Mouse (Mus musculus) stomach, postnatal 0 days (tissue): Measurements from ENCODE around the gene Atp6v0a1. TPM values are rescaled to one million over a fixed set of nuclear protein-coding genes. Genes with fewer than 3 reads are reported as not detected.
A peak's percentile ranks its signal among the peaks of the same experiment; 100 is the strongest.

Source experiments
- ATAC-seq: fragments of 200-750 bp; cut with Nextera tagmentation; 2 replicates; pipeline ENCODE4 v1.8.0; 2017; ENCODE audit not compliant: low FRiP score, low TSS enrichment
- DNase-seq: peaks from one replicate; pipeline ENCODE4 v3.0.0-alpha.2; 2016; ENCODE audit warnings: low spot score
- H3K27ac ChIP-seq: fragments of 300-500 bp; sonication (generic); replicated peaks from 2 replicates; pipeline ENCODE4 v1.5.1; 2014; ENCODE audit warnings: mild to moderate bottlenecking, control low read depth
- H3K27me3 ChIP-seq: fragments of 300-500 bp; sonication (generic); 2 replicates; pipeline ENCODE4 v1.6.1; 2014; ENCODE audit warnings: low read length; ENCODE audit not compliant: control insufficient read depth, insufficient read depth
- H3K36me3 ChIP-seq: fragments of 300-500 bp; sonication (generic); 2 replicates; pipeline ENCODE4 v1.6.1; 2014; ENCODE audit warnings: low read length, mixed read lengths; ENCODE audit not compliant: control insufficient read depth, insufficient read depth
- H3K4me1 ChIP-seq: fragments of 300-500 bp; sonication (generic); replicated peaks from 2 replicates; pipeline ENCODE4 v1.6.1; 2014; ENCODE audit warnings: antibody characterized with exemption; ENCODE audit not compliant: control insufficient read depth, insufficient read depth
- H3K4me2 ChIP-seq: fragments of 300-500 bp; sonication (generic); replicated peaks from 2 replicates; pipeline ENCODE4 v1.6.1; 2014; ENCODE audit warnings: low read depth, mild to moderate bottlenecking, control low read depth, moderate library complexity
- H3K4me3 ChIP-seq: fragments of 300-500 bp; sonication (generic); 2 replicates; pipeline ENCODE4 v1.5.1; 2014; ENCODE audit warnings: low read depth, low read length, control low read depth
- H3K9ac ChIP-seq: fragments of 300-500 bp; sonication (generic); 2 replicates; pipeline ENCODE4 v1.6.1; 2014; ENCODE audit warnings: mild to moderate bottlenecking, low read length, control low read depth, mixed read lengths
- H3K9me3 ChIP-seq: fragments of 300-500 bp; sonication (generic); 2 replicates; pipeline ENCODE4 v1.6.1; 2016; ENCODE audit warnings: low read length; ENCODE audit not compliant: control insufficient read depth
- CTCF ChIP-seq: IDR thresholded peaks from 2 replicates; pipeline ENCODE4 v1.5.1; 2016; ENCODE audit warnings: antibody characterized with exemption, low read depth, mild to moderate bottlenecking, moderate library complexity
- EP300 ChIP-seq: optimal IDR thresholded peaks from 2 replicates; pipeline ENCODE3; 2016; ENCODE audit warnings: antibody characterized with exemption
- WGBS: fragments of 180-500 bp; shearing (Covaris S2); extraction: QIAGEN DNeasy Blood & Tissue Kit; methylation state at CpG from one replicate; pipeline ENCODE4 v1.1.7; 2014; 5-methylcytosine and 5-hydroxymethylcytosine counted together
- polyA plus RNA-seq: library from polyadenylated mRNA; unstranded; fragments of >200 nt; fragmentation: Nextera tagmentation; extraction: Ambion mirVana; gene quantifications from 2 replicates; pipeline ENCODE4 v1.2.1, GENCODE M21; 2015

Gene Atp6v0a1
- polyA plus RNA-seq, 1 experiment from 2014 or later: 45.5 TPM

DNA sequence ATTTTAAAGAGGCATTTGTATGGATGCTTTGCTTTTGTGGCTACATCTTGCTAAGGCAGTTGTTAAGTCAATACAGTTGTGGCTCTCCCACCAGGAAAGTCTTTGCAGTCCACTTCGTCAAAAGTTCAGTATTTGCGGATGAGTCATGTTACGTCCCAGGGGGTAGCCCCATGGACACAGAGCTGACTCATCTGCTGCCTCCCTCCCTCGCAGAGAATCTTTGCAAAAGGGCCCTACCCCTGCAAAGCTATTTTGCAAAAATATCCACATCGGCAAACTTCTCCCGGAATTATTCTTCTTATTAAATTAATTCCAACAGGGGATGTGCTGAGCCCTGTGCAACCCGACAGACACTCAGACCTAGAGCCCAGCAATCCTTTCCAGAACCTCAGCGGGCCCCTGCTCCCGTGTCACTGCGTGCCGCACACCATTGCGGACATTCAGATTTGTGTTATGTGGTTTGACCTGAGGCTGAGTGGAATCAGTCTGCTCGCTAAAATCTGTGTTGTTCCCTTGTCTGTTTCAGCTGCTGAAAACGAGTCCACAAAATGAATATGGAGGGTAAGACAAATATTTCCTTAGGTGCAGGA, 34.8 kb upstream of the Atp6v0a1 start:
- ATAC-seq: no peak
- no peaks in the 10 kb centered on the region; the same call in 1 of the 2 replicates for H3K4me1 ChIP-seq
- no peaks in the 10 kb centered on the region for H3K27me3 ChIP-seq
- no peaks in the 10 kb centered on the region for H3K36me3 ChIP-seq
- 32% methylated on average over 14 of the region's 14 CpGs for WGBS
- H3K27ac ChIP-seq: peak overlapping the region; percentile 56
- no peak overlapping the region for H3K9ac ChIP-seq
- H3K9me3 ChIP-seq: no peaks in the 10 kb centered on the region
- no peak for TF ChIP-seq CTCF
- H3K4me3 ChIP-seq: no peak overlapping the region
- no peak overlapping the region for H3K4me2 ChIP-seq
- no peak for DNase-seq

DNA sequence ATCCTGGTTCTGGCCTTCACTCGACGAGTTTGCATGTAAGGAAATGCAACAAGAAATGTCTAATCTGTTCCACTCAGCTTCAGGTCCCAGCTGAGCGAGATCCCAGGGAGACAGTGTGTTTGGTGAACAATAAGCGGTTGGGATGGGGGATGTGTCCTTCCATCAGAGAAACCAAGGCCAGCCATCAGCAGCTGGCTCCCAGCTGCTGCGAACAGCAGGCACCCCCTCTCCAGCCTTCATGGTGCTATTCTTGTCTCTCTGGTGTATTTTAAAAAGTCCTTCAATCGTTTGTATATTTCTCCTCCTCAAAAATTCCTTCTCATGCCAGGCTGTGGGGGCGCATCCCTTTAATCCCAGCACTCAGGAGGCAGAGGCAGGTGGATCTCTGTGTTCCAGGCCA, 34.0 kb upstream of the Atp6v0a1 start:
- DNase-seq: no peak
- Histone ChIP-seq H3K9me3 (no peaks in the 10 kb centered on the region), H3K27ac (peak overlapping the region; percentile 56), H3K9ac (no peak overlapping the region), H3K36me3 (no peaks in the 10 kb centered on the region), H3K4me1 (no peaks in the 10 kb centered on the region; the same call in 1 of the 2 replicates), H3K27me3 (no peaks in the 10 kb centered on the region), H3K4me2 (no peak overlapping the region), H3K4me3 (no peak overlapping the region)
- WGBS: 50% methylated on average over 7 of the region's 7 CpGs
- TF ChIP-seq EP300: no peak
- TF ChIP-seq CTCF: no peak
- ATAC-seq: no peak

DNA sequence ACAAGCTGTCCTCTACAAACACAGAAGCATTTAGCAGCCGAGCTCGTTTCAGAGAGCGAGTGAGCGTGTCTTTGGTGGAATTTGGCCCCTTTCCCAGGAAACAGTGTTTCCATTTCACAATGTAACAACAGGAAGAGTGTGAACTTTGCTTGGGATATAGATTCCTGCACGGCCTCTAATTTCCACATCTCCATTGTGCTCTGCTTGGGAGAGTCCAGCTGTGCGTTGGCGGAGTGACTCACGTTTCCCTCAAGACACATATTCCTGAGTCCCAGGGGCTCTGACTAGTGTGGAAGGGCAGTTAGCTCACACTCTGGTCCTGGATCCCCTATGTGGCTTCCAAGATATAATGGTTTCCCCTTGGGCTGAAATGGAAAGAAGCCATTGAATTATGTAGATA, 29.4 kb upstream of the Atp6v0a1 start:
- no peak for TF ChIP-seq CTCF
- TF ChIP-seq EP300: no peak
- Histone ChIP-seq H3K4me2 (no peak overlapping the region), H3K4me1 (no peaks in the 10 kb centered on the region; the same call in 1 of the 2 replicates), H3K9me3 (no peaks in the 10 kb centered on the region), H3K27ac (peak overlapping the region; percentile 61), H3K27me3 (no peaks in the 10 kb centered on the region), H3K9ac (no peak overlapping the region), H3K4me3 (no peak overlapping the region), H3K36me3 (no peaks in the 10 kb centered on the region)
- 9% methylated on average over 8 of the region's 8 CpGs for WGBS
- DNase-seq (peak; percentile 53), ATAC-seq (peak; percentile 78)

DNA sequence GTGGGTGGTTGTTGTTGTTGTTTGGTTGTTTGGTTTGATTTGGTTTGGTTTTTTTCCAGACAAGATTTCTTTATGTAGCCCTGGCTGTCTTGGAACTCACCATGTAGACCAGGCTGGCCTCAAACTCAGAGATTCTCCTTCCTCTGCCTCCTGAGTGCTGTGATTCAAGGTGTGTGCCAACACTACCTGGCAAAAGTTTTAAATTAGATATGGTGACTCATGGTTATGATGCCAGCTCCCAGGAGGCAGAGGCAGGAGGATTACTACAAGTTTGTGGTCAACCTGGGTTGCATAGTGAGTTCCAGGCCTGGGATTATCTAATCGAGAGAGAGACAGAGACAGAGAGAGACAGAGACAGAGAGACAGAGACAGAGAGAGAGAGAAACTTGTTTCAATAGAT, 28.8 kb upstream of the Atp6v0a1 start:
- TF ChIP-seq EP300 (no peak), CTCF (no peak)
- H3K27ac ChIP-seq: no peak overlapping the region
- no peaks in the 10 kb centered on the region for H3K4me1 ChIP-seq
- H3K9ac ChIP-seq: no peak overlapping the region
- no peaks in the 10 kb centered on the region for H3K36me3 ChIP-seq
- no peak for ATAC-seq
- no peaks in the 10 kb centered on the region for H3K9me3 ChIP-seq
- H3K27me3 ChIP-seq: no peaks in the 10 kb centered on the region
- DNase-seq: no peak
- no peak overlapping the region for H3K4me3 ChIP-seq
- no peak overlapping the region for H3K4me2 ChIP-seq
- 76% methylated on average over 1 of the region's 1 CpGs for WGBS

DNA sequence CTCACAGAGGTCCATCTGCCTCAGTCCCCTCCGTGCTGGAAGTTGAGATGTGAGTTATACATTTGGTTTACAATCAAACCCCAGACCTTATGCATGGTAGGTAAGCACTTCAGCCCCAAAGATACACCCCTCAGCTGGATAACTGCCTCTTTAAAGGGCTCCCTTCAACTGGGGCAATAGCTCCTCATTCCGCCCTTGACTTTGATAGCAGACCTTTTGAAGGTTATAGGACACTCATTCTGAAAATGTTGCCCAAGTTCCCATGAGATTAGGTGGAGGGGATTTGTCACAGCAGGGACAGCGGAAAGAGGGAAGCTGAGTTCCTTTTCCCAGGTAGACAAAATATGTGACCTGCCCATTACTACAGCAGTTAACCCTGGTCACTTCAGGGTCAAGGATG, 28.0 kb upstream of the Atp6v0a1 start:
- Histone ChIP-seq H3K9me3 (no peaks in the 10 kb centered on the region), H3K9ac (no peak overlapping the region), H3K36me3 (no peaks in the 10 kb centered on the region), H3K4me2 (no peak overlapping the region), H3K27ac (no peak overlapping the region), H3K4me1 (no peaks in the 10 kb centered on the region), H3K4me3 (no peak overlapping the region), H3K27me3 (no peaks in the 10 kb centered on the region)
- 75% methylated on average over 3 of the region's 3 CpGs for WGBS
- ATAC-seq (no peak), DNase-seq (no peak)
- no peak for TF ChIP-seq EP300
- no peak for TF ChIP-seq CTCF

DNA sequence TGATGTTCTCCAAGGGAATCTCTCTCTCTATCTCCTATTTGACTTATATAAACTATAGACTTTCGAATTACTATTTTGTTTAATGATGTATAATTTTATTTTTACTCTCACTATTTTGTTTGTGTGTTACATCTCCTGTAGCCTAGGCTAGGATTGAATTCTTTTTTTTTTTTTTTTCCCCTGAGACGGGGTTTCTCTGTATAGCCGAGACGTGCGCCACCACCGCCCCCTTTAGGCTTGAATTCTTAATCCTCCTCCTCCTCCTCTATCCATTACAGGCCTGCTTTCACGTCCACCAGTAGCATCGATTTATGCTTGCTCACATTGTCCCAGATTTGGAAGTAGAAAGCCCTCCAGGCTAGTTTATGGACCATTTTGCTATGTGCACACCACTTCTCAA, 27.2 kb upstream of the Atp6v0a1 start:
- Histone ChIP-seq H3K4me2 (no peak overlapping the region), H3K9me3 (no peaks in the 10 kb centered on the region), H3K4me1 (no peaks in the 10 kb centered on the region), H3K36me3 (no peaks in the 10 kb centered on the region), H3K27me3 (no peaks in the 10 kb centered on the region), H3K4me3 (no peak overlapping the region), H3K27ac (no peak overlapping the region), H3K9ac (no peak overlapping the region)
- DNase-seq: no peak
- TF ChIP-seq EP300 (no peak), CTCF (peak; percentile 44)
- ATAC-seq: no peak
- WGBS: 45% methylated on average over 8 of the region's 8 CpGs
